Mouse (Mus musculus) liver, embryonic 14.5 days (tissue): Measurements from ENCODE around the gene Srcin1.

Experiments used
- CTCF ChIP-seq: IDR thresholded peaks from 2 replicates; pipeline ENCODE4 v1.5.1; 2016; ENCODE audit warnings: antibody characterized with exemption, low read depth, control low read depth
- EP300 ChIP-seq: IDR thresholded peaks from 2 replicates; pipeline ENCODE4 v1.6.1; 2016; ENCODE audit warnings: antibody characterized with exemption, low read depth

DNA sequence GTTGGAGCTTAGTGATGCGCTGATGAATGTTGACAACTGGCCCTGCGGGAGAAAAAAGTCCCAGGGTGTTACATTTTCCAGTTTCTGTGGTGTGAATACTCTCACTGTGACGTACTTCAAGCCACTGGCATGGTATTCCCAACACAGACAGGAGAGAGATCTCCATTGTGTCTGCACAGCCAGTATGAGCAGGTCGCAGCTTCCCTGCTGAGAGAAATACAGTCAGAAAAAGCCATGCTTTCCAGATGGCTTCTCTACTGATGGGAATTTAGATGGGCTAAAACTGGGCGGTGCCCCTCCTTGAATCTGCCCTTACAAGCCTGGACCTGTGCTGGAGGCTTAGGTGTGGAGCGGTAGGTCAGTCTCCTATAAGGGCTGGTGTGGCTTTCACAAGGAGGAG, 104.7 kb downstream of the Srcin1 start:
- TF ChIP-seq CTCF (no peak), EP300 (no peak)
